Mouse (Mus musculus) G1E (cell line): ENCODE results near the gene Rgs17. TPM values are rescaled to one million over a fixed set of nuclear protein-coding genes. Genes with fewer than 3 reads are reported as not detected.

Source experiments
- ATAC-seq: 2 replicates; pipeline ENCODE4 v1.8.0; 2016; ENCODE audit warnings: mild to moderate bottlenecking; ENCODE audit not compliant: insufficient number of reproducible peaks, poor library complexity, low FRiP score, severe bottlenecking; ENCODE audit errors: extremely low read depth
- DNase-seq: peaks from one replicate; pipeline ENCODE4 v3.0.0; 2012; ENCODE audit warnings: low spot score
- H3K27me3 ChIP-seq: 2 replicates; pipeline ENCODE4 v1.6.1; 2012; ENCODE audit warnings: mild to moderate bottlenecking, low read length, inconsistent platforms; ENCODE audit not compliant: insufficient read depth
- H3K36me3 ChIP-seq: replicated peaks from 2 replicates; pipeline ENCODE3; 2012; ENCODE audit warnings: mild to moderate bottlenecking, inconsistent platforms
- H3K4me1 ChIP-seq: 2 replicates; pipeline ENCODE4 v1.6.1; 2012; ENCODE audit warnings: low read depth, low read length, inconsistent platforms, mixed read lengths; ENCODE audit not compliant: insufficient read depth
- H3K4me3 ChIP-seq: 2 replicates; pipeline ENCODE4 v1.5.1; 2012; ENCODE audit warnings: low read depth, mild to moderate bottlenecking, inconsistent platforms, low read length, moderate library complexity, mixed read lengths
- H3K9me3 ChIP-seq: replicated peaks from 2 replicates; pipeline ENCODE4 v1.6.1; 2012; ENCODE audit warnings: inconsistent platforms
- CTCF ChIP-seq: IDR thresholded peaks from 2 replicates; pipeline ENCODE4 v1.5.1; 2012; ENCODE audit warnings: low read depth, low read length, inconsistent platforms, mixed read lengths
- GATA1 ChIP-seq: IDR thresholded peaks from 2 replicates; pipeline ENCODE4 v1.6.1; 2012; ENCODE audit warnings: borderline replicate concordance, low read length, inconsistent platforms, mixed read lengths
- GATA2 ChIP-seq: IDR thresholded peaks from 2 replicates; pipeline ENCODE4 v1.6.1; 2012; ENCODE audit warnings: low read depth, low read length, inconsistent platforms, borderline replicate concordance
- POLR2AphosphoS5 ChIP-seq: IDR thresholded peaks from 2 replicates; pipeline ENCODE4 v1.6.1; 2012; ENCODE audit warnings: low read depth, low read length, inconsistent platforms; ENCODE audit not compliant: insufficient replicate concordance
- TAL1 ChIP-seq: conservative IDR thresholded peaks from 2 replicates; pipeline ENCODE4 v1.6.1; 2012; ENCODE audit warnings: low read depth, low read length, inconsistent platforms, mixed read lengths
- polyA plus RNA-seq: library from polyadenylated mRNA; stranded (reverse); fragments of >175 nt; gene quantifications from 2 replicates; pipeline ENCODE4 v1.2.3, GENCODE M21; 2012
- total RNA-seq, 2 experiments: library from RNA; stranded (forward) in 1 of 2; stranded (reverse) in 1 of 2; fragments of 200-1000 nt in 1 of 2; fragments of >200 nt in 1 of 2; fragmentation: Nextera tagmentation in 1 of 2; gene quantifications; 2 replicates each; pipeline ENCODE4 v1.2.3; 2014 to 2017

Gene Rgs17
- total and polyA plus RNA-seq, 3 experiments, result 0.05 TPM; not detected in 2

- peaks cover 78% of the 10 kb centered on the region for H3K36me3 ChIP-seq
- no peak overlapping the region for H3K4me3 ChIP-seq
- no peaks in the 10 kb centered on the region for H3K27me3 ChIP-seq
- ATAC-seq (no peak), DNase-seq (no peak)
- no peak for TF ChIP-seq GATA2
- no peak for TF ChIP-seq GATA1
- H3K4me1 ChIP-seq, result peaks cover 21% of the 10 kb centered on the region
- H3K9me3 ChIP-seq, result no peaks in the 10 kb centered on the region
Observed at GRCm38 (mm10) chr10:5818772-5819171, 103.4 kb downstream of the Rgs17 start.

- ATAC-seq, result no peak
- DNase-seq, result no peak
- Histone ChIP-seq H3K27me3 (no peaks in the 10 kb centered on the region), H3K4me1 (peaks cover 4% of the 10 kb centered on the region; the same call in 1 of the 2 replicates), H3K4me3 (no peak overlapping the region), H3K36me3 (peaks cover 86% of the 10 kb centered on the region), H3K9me3 (no peaks in the 10 kb centered on the region)
- TF ChIP-seq CTCF (no peak), POLR2AphosphoS5 (no peak), GATA1 (no peak), GATA2 (no peak), TAL1 (no peak)
Observed at GRCm38 (mm10) chr10:5815968-5816367, 106.2 kb downstream of the Rgs17 start.

DNA sequence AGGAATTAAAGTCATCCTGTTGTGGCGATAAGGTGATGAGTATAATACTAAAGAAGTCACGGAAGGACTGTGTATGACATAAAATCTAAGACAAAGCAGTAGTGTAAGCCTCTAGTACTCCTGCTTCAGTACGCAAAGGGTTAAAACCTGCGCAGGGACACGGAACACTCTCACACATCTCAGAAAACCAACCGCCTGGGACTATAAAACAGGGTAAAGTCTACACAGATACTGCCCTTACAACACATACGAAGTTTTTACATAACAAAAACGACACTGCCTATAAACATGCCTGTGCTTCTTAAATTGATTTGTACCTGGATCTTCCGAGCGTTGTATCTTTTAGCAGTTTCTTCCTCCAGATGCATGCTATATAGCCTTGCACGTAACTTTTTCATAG, 108.5 kb downstream of the Rgs17 start:
- H3K36me3 ChIP-seq, result peaks cover 67% of the 10 kb centered on the region
- ATAC-seq (no peak), DNase-seq (no peak)
- H3K9me3 ChIP-seq, result no peaks in the 10 kb centered on the region
- no peaks in the 10 kb centered on the region for H3K27me3 ChIP-seq
- TF ChIP-seq POLR2AphosphoS5, result no peak
- TF ChIP-seq TAL1, result no peak
- no peak for TF ChIP-seq GATA1
- TF ChIP-seq GATA2, result no peak
- TF ChIP-seq CTCF, result no peak
- H3K4me1 ChIP-seq, result no peaks in the 10 kb centered on the region
- H3K4me3 ChIP-seq, result no peak overlapping the region

- peaks cover 22% of the 10 kb centered on the region for H3K4me1 ChIP-seq
- TF ChIP-seq CTCF (no peak), GATA2 (no peak), GATA1 (no peak), POLR2AphosphoS5 (no peak), TAL1 (no peak)
- H3K9me3 ChIP-seq, result no peaks in the 10 kb centered on the region
- ATAC-seq (no peak), DNase-seq (no peak)
- no peak overlapping the region for H3K4me3 ChIP-seq
- peaks cover 16% of the 10 kb centered on the region for H3K36me3 ChIP-seq
- no peaks in the 10 kb centered on the region for H3K27me3 ChIP-seq
Observed at GRCm38 (mm10) chr10:5807683-5808082, 114.5 kb downstream of the Rgs17 start.

DNA sequence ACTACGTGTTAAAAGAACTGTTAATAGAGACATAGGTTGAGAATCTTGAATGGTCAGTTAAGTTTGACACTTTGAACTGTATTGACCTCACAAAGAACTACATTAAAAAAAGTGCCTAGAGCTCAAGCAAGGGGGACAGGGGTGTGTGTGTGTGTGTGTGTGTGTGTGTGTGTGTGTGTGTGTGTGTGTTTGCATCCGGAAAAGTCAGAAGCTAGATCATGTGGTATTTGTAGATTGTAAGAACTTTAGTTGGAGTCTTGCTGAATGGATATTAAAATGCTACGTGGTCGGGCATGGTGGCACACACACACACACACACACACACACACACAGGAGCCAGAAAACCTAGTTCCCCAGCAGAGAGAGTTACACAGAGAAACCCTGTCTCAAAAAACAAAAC, 115.2 kb downstream of the Rgs17 start:
- TF ChIP-seq POLR2AphosphoS5, result no peak
- TF ChIP-seq GATA1, result no peak
- no peak for TF ChIP-seq CTCF
- TF ChIP-seq TAL1, result no peak
- TF ChIP-seq GATA2, result no peak
- ATAC-seq, result no peak
- H3K4me3 ChIP-seq, result no peak overlapping the region

GRCm38 (mm10) chr10:5806416-5806815, 115.8 kb downstream of the Rgs17 start:
- Histone ChIP-seq H3K4me1 (peaks cover 35% of the 10 kb centered on the region), H3K36me3 (peaks cover 16% of the 10 kb centered on the region), H3K4me3 (peak overlapping the region; percentile 94; the same call in 1 of the 2 replicates), H3K27me3 (no peaks in the 10 kb centered on the region), H3K9me3 (no peaks in the 10 kb centered on the region)
- DNase-seq, result no peak
- ATAC-seq, result no peak
- TF ChIP-seq GATA2 (no peak), GATA1 (no peak), CTCF (no peak), TAL1 (no peak), POLR2AphosphoS5 (no peak)

More for the DNA sequence above, 115.2 kb downstream of the Rgs17 start:
- Histone ChIP-seq H3K36me3 (peaks cover 16% of the 10 kb centered on the region), H3K4me1 (peaks cover 29% of the 10 kb centered on the region), H3K9me3 (no peaks in the 10 kb centered on the region), H3K27me3 (no peaks in the 10 kb centered on the region)
- DNase-seq, result no peak

GRCm38 (mm10) chr10:5805731-5806307, 116.4 kb downstream of the Rgs17 start:
- Histone ChIP-seq H3K27me3 (no peaks in the 10 kb centered on the region), H3K4me3 (peak overlapping the region; percentile 94), H3K9me3 (no peaks in the 10 kb centered on the region), H3K4me1 (peaks cover 40% of the 10 kb centered on the region), H3K36me3 (peaks cover 22% of the 10 kb centered on the region)
- no peak for TF ChIP-seq GATA2
- TF ChIP-seq POLR2AphosphoS5, result no peak
- TF ChIP-seq CTCF, result no peak
- no peak for TF ChIP-seq GATA1
- TF ChIP-seq TAL1, result no peak
- DNase-seq (peak; percentile 90), ATAC-seq (peak; percentile 70)
